Mouse (Mus musculus): ENCODE results near the gene Fhad1. TPM values are rescaled to one million over a fixed set of nuclear protein-coding genes. Genes with fewer than 3 reads are reported as not detected.

The Fhad1 gene
- total and polyA plus RNA-seq, 3 experiments: 4.8 to 8.6 (median 5.5) TPM

GRCm38 (mm10) chr4:141925781-141926345, 89.0 kb downstream of the Fhad1 start:
- Histone ChIP-seq H3K4me3 (replicated peaks in 1 of 3; ENCODE audit: low read depth in 2 of 3, low read length in 2 of 3, poor library complexity in 1 of 3) (no peak overlapping the region), H3K4me1 (ENCODE audit: control insufficient read depth in 1 of 2, insufficient read depth in 2 of 2) (peaks cover 3 to 12% of the 10 kb centered on the region in 2 experiments; a peak in 2 of 4 replicates), H3K4me2 (ENCODE audit: insufficient read depth, low read depth, poor library complexity, severe bottlenecking) (no peak overlapping the region), H3K79me2 (replicated peaks; ENCODE audit: control insufficient read depth, extremely low read depth, insufficient read depth, poor library complexity, severe bottlenecking) (no peaks in the 10 kb centered on the region), H3K9ac (ENCODE audit: insufficient read depth, low read depth) (no peak overlapping the region), H3K36me3 (replicated peaks in 1 of 2; ENCODE audit: control insufficient read depth in 1 of 2, insufficient read depth in 1 of 2, low read length in 1 of 2) (peaks cover 0 to 56% of the 10 kb centered on the region in 2 experiments), H3K9me3 (replicated peaks; ENCODE audit: low read length) (no peaks in the 10 kb centered on the region), H3K27ac (ENCODE audit: insufficient read depth, low read depth) (no peak overlapping the region), H3K27me3 (replicated peaks) (no peaks in the 10 kb centered on the region)
- TF ChIP-seq ZKSCAN1 (IDR thresholded peaks at IDR 0.05; ENCODE audit: borderline replicate concordance, low read depth, low read length) (no peak), IRF4 (IDR thresholded peaks at IDR 0.05; ENCODE audit: low read depth, low read length) (no peak)
- dilution Hi-C loops (cut with MboI; ENCODE audit: extremely low pct_ligation_motif_present, extremely low pct_unique_long_range_greater_than_20kb, low sequenced_read_pairs): no loop called here
- no peak for DNase-seq (ENCODE audit: extremely low read depth)
- in situ Hi-C loops (cut with MboI; ENCODE audit: low pct_ligation_motif_present, low pct_unique_long_range_greater_than_20kb, low sequenced_read_pairs): no loop called here

GRCm38 (mm10) chr4:141923961-141924360, 90.9 kb downstream of the Fhad1 start:
- Histone ChIP-seq H3K9ac (ENCODE audit: insufficient read depth, low read depth) (no peak overlapping the region), H3K27me3 (replicated peaks) (no peaks in the 10 kb centered on the region), H3K27ac (ENCODE audit: insufficient read depth, low read depth) (no peak overlapping the region), H3K4me1 (ENCODE audit: control insufficient read depth in 1 of 2, insufficient read depth in 2 of 2) (peaks cover 2 to 5% of the 10 kb centered on the region in 2 experiments; a peak in 2 of 4 replicates), H3K79me2 (replicated peaks; ENCODE audit: control insufficient read depth, extremely low read depth, insufficient read depth, poor library complexity, severe bottlenecking) (no peaks in the 10 kb centered on the region), H3K4me3 (replicated peaks in 1 of 3; ENCODE audit: low read depth in 2 of 3, low read length in 2 of 3, poor library complexity in 1 of 3) (no peak overlapping the region), H3K4me2 (ENCODE audit: insufficient read depth, low read depth, poor library complexity, severe bottlenecking) (no peak overlapping the region), H3K9me3 (replicated peaks; ENCODE audit: low read length) (no peaks in the 10 kb centered on the region), H3K36me3 (replicated peaks in 1 of 2; ENCODE audit: control insufficient read depth in 1 of 2, insufficient read depth in 1 of 2, low read length in 1 of 2) (peaks cover 0 to 58% of the 10 kb centered on the region in 2 experiments)
- TF ChIP-seq SMC3 (IDR thresholded peaks at IDR 0.05; ENCODE audit: low read depth, low read length) (no peak), KAT2A (IDR thresholded peaks at IDR 0.05; ENCODE audit: insufficient replicate concordance, low read length) (no peak), MAZ (IDR thresholded peaks at IDR 0.05; ENCODE audit: low read depth, low read length) (no peak), E2F4 (IDR thresholded peaks at IDR 0.05; ENCODE audit: insufficient replicate concordance, low read depth, low read length) (no peak), HCFC1 (IDR thresholded peaks at IDR 0.05; ENCODE audit: low read depth, low read length) (no peak), NELFE (IDR thresholded peaks at IDR 0.05; ENCODE audit: low read depth, low read length) (no peak)
- dilution Hi-C loops (cut with MboI; ENCODE audit: extremely low pct_ligation_motif_present, extremely low pct_unique_long_range_greater_than_20kb, low sequenced_read_pairs): no loop called here
- no peak for DNase-seq (ENCODE audit: extremely low read depth)
- in situ Hi-C loops (cut with MboI; ENCODE audit: low pct_ligation_motif_present, low pct_unique_long_range_greater_than_20kb, low sequenced_read_pairs): no loop called here

GRCm38 (mm10) chr4:141920391-141920790, 94.5 kb downstream of the Fhad1 start:
- TF ChIP-seq TCF12 (IDR thresholded peaks at IDR 0.05; ENCODE audit: low read depth, low read length): no peak
- TF ChIP-seq TBP (conservative IDR thresholded peaks at IDR 0.05; ENCODE audit: low read depth, low read length): no peak
- no peak for TF ChIP-seq USF1 (IDR thresholded peaks at IDR 0.05; ENCODE audit: low read depth, low read length)
- no peak for TF ChIP-seq MXI1 (IDR thresholded peaks at IDR 0.05; ENCODE audit: low read depth, low read length)
- no peak for TF ChIP-seq HCFC1 (IDR thresholded peaks at IDR 0.05; ENCODE audit: low read depth, low read length)
- TF ChIP-seq ZKSCAN1 (IDR thresholded peaks at IDR 0.05; ENCODE audit: borderline replicate concordance, low read depth, low read length): no peak
- TF ChIP-seq POLR2A (IDR thresholded peaks at IDR 0.05; ENCODE audit: low read depth, low read length): no peak
- no peak for TF ChIP-seq CTCF (conservative IDR thresholded peaks at IDR 0.05 in 1 of 2, IDR thresholded peaks at IDR 0.05 in 1 of 2; ENCODE audit: low read depth in 2 of 2, low read length in 2 of 2)
- TF ChIP-seq ZNF384 (IDR thresholded peaks at IDR 0.05; ENCODE audit: low read depth, low read length): no peak
- H3K27me3 ChIP-seq (replicated peaks): no peaks in the 10 kb centered on the region
- no peak overlapping the region for H3K4me3 ChIP-seq (replicated peaks in 1 of 3; ENCODE audit: low read depth in 2 of 3, low read length in 2 of 3, poor library complexity in 1 of 3)
- H3K9me3 ChIP-seq (replicated peaks; ENCODE audit: low read length): no peaks in the 10 kb centered on the region
- DNase-seq (ENCODE audit: extremely low read depth): no peak
- dilution Hi-C loops (cut with MboI; ENCODE audit: extremely low pct_ligation_motif_present, extremely low pct_unique_long_range_greater_than_20kb, low sequenced_read_pairs) (no loop called here), in situ Hi-C loops (cut with MboI; ENCODE audit: low pct_ligation_motif_present, low pct_unique_long_range_greater_than_20kb, low sequenced_read_pairs) (no loop called here)
- H3K4me2 ChIP-seq (ENCODE audit: insufficient read depth, low read depth, poor library complexity, severe bottlenecking): no peak overlapping the region
- peaks cover 5 to 13% of the 10 kb centered on the region in 2 experiments; a peak in 2 of 4 replicates for H3K4me1 ChIP-seq (ENCODE audit: control insufficient read depth in 1 of 2, insufficient read depth in 2 of 2)
- no peaks in the 10 kb centered on the region for H3K79me2 ChIP-seq (replicated peaks; ENCODE audit: control insufficient read depth, extremely low read depth, insufficient read depth, poor library complexity, severe bottlenecking)
- no peak overlapping the region for H3K9ac ChIP-seq (ENCODE audit: insufficient read depth, low read depth)
- H3K36me3 ChIP-seq (replicated peaks in 1 of 2; ENCODE audit: control insufficient read depth in 1 of 2, insufficient read depth in 1 of 2, low read length in 1 of 2): peaks cover 0 to 65% of the 10 kb centered on the region in 2 experiments
- H3K27ac ChIP-seq (ENCODE audit: insufficient read depth, low read depth): no peak overlapping the region
